Mouse (Mus musculus): ENCODE measurements at regions not wholly inside any gene's neighbourhood (a gene's known extent, or its start where the extent isn't known, plus 50 kb on each side); places are given as distances from the start of the nearest gene placed in this dataset.

- no peak for DNase-seq (ENCODE audit: low spot score in 2 of 2)
Observed at GRCm38 (mm10) chr10:30952410-30952809, 109.8 kb upstream of the Hey2 start.

DNA sequence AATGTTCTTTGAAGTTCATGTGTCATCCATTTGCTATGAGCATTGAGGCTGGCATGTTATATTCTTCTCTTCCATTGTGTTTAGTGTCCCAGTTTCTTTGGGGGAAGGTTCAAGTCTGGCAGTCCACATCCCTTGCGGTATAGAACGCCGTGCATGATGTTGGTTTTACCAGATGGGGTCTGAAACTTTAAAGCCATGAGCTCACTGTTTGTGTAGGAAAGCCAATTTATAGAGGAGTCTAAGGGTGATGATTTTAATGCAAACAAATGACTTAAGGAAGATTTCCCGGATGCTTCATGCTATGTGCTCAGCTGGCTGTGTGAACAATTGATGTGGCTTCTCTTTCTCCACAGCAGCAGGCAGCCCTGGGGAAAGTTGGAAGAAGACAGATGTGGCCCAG, 104.0 kb upstream of the Hey2 start:
- DNase-seq (ENCODE audit: low spot score in 2 of 2), result no peak

DNA sequence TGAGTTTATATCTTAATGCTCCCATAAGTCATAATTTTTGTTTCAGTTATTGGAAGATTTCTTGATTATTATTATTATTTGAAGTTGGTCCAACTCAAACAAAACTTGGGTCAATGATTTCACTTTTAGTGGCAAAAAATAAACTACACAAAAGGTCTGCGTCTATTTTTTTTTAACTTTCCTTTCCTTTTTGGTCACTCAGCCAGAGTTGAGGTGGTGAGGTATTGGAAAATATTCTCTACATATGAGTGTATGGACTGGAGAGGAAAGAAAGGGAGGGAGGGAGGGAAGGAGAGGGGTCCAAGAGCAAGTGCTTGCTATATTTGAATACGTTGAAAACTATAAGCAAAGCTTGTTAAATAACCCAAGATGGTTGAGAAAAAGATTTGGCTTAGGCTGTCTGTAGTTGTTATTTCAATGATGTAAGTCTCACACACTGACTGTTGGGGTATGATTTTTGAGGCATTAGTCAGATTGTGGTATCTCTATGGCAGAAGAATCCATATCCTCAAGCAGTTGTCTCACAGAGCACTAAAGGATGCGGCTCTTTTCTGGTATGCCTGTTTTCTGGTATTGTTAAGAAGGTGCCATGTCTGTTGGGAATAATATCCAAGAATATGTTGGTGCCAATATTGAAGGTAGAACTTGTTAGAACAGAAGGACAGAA, 75.9 kb upstream of the Hey2 start:
- DNase-seq (ENCODE audit: low spot score in 2 of 2), result no peak

DNA sequence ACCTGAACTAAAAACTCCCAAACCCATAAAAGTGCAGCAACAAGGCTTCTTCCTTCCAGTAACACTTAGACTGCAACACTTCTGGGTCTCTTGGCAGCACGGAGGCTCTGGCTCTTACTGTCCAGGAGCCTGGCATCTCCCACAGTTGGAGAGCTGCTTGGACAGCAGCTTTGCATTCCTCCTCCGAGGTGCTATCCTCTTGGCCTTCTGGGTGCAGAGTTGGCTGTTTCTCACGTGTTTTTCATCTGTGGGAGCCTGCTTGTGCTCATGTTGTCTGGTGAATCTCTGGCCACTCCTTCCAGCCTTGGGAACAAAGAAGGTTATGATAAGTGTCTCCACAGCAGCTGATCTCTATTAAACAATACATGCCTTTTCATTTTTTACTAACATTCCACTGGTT, 51.2 kb upstream of the Hey2 start:
- no peak for DNase-seq (ENCODE audit: low spot score in 2 of 2)

Data from heart, adult 9 months (tissue).